Mouse (Mus musculus) thymus, adult 2 months (tissue): Measurements from ENCODE around the gene Kcnab1.

Experiments used
- CTCF ChIP-seq: fragments of 200-500 bp; IDR thresholded peaks from 2 replicates; pipeline ENCODE4 v1.5.1; 2012; ENCODE audit warnings: mild to moderate bottlenecking, control low read depth, low read length, moderate library complexity, borderline replicate concordance; ENCODE audit not compliant: control insufficient read depth, poor library complexity, insufficient read depth; ENCODE audit errors: extremely low read depth
- POLR2A ChIP-seq: fragments of 200-500 bp; IDR thresholded peaks from 2 replicates; pipeline ENCODE4 v1.6.1; 2012; ENCODE audit warnings: mild to moderate bottlenecking, low read length, control low read depth, moderate library complexity; ENCODE audit not compliant: control insufficient read depth, poor library complexity, insufficient read depth; ENCODE audit errors: extremely low read depth

DNA sequence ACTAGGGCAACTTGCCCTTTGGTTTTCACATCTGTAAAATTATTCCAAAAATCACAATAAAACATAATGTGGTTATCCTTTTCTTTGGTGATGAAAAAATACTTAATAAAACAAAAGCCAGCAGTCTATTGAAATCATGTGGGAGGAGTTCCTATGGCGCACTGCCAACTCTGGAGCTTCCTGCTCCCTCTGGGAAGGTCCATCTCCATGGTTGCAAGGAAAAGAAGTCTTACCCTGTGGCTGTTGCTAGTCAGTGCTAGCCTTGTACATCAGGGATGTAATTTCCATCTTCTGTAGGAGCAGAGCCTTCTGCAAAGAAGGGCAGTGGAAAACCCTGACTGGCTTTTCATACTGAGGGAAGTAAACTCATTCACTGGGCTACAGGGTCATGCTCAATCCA is 254.3 kb downstream of the Kcnab1 start:
- no peak for TF ChIP-seq CTCF
- no peak for TF ChIP-seq POLR2A
